Mouse (Mus musculus) cerebellum, postnatal 25 days (tissue): ENCODE data around the gene Skp2.
"Not testable (repeated sequence)": the region's sequence is repeated elsewhere in the genome, so short reads cannot be mapped to it uniquely, and the experiment has no call there.

ENCODE experiments used
- DNase-seq, 2 experiments: peaks; one replicate each; pipeline ENCODE4 v3.0.0; 2021; ENCODE audit warnings: mixed read lengths in 2 of 2

Skp2 gene

DNA sequence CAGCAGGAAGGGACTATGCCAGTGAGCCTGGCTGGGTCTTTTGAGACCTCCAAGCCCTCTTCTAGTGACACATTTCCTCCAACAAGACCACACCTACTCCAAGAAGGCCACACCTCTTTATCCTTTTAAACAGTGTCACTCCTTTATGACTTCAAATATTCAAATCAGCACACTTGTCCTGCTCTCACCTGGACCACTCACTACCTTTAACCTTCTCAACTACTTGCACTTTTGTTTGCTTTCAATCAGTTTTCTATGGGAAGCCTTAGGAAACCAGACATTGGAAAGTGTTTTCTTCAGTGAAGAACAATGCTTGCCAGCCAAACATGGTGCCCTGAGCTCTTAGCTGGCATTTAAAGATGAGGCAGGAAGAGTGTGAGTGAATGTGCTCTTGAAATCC, at the start of gene Skp2:
TSS of gene Skp2 (minus strand) at position 101 of the 400 bp plus-strand sequence.
- no peak for DNase-seq

GRCm38 (mm10) chr15:9198421-9198820, 43.2 kb upstream of the Skp2 start:
- no peak for DNase-seq

DNA sequence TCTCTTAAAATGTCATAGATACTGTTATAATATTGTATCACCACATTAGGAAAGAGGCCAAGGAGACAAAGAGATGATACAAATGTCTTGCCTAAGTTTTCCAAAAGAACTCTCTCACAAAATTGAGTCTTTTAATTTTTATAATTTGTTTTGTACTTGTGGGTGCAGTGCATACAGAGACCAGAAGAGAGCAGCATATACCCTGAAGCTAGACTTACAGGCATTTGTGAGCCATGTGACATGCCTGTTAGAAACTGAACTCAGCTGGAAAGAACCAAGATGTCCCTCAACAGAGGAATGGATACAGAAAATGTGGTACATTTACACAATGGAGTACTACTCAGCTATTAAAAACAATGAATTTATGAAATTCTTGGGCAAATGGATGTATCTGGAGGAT, 37.5 kb upstream of the Skp2 start:
- not testable (repeated sequence) for DNase-seq

GRCm38 (mm10) chr15:9189796-9190195, 34.6 kb upstream of the Skp2 start:
- no peak for DNase-seq

- no peak for DNase-seq
Observed at GRCm38 (mm10) chr15:9183995-9184394, 28.8 kb upstream of the Skp2 start.

DNA sequence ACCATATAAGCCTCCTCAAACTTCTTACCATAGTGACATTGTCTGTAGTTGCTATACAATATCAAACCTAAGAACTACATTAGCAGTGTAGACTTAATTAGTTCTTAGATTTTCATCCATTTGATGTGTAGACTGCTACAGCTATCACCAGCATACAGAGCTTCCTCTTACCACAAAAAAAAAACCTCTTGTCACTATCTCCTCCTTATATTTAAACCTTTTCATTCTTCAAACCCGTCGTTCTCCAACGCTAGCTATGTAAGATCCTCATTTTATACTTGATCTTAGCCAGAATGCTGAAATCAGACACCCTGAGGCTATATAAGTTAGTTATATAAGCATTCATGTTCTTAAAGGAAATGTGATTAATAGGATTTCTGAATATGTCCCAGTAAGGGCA, 21.8 kb upstream of the Skp2 start:
- DNase-seq: no peak

- no peak for DNase-seq
Observed at GRCm38 (mm10) chr15:9164125-9164524, 8.9 kb upstream of the Skp2 start.

- DNase-seq: no peak
Observed at GRCm38 (mm10) chr15:9162557-9163070, 7.4 kb upstream of the Skp2 start.

DNA sequence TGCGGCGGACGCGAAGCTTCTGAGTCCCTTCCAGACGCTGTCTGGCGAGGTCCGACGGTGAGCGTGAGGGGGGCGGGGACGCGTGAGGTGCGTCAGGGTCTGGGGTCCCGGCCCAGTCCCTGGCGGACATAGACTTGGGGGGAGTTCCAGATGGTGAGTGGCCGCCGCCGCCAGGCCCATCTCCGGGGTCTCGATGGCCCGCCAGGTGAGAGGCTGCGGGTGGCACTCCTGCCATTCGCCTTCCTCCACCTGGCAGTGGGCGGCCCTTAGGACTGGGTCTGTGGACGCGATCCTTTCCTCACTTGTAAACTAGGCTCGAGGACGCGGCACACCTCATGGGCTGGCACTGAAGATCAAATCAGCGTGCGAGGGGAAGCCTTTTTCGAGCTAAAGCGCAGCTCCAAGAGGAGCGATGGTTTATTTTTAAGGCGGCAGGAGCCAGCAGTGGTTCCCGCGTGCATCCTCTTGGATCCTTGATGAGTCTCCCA, 14.5 kb downstream of the Skp2 start:
- DNase-seq: no peak

DNA sequence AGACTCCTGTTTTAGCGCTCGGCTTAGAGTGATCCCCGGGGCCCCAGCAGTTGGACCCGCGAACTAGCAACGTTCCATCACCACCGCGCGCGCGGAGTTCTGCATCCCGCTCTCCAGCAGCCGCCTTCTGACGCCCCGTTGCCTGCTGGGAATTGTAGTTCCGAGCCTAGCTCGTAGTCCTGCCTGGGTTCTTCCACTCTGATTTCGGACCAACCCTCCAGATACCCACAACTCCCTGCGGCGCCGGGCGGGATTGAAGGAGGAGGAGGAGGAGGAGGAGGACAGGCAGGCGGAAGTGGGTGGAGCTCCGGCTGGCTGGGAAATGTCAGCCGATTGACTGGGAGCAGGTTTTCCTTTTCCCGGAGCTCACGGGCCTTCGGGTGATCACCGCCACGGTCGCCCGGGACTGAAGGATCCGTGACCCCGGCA, 15.0 kb downstream of the Skp2 start, which contains the start of gene Lmbrd2:
TSS of gene Lmbrd2 (plus strand) at position 299 of the 429 bp plus-strand sequence.
- DNase-seq: peak; percentile 96 to 98

DNA sequence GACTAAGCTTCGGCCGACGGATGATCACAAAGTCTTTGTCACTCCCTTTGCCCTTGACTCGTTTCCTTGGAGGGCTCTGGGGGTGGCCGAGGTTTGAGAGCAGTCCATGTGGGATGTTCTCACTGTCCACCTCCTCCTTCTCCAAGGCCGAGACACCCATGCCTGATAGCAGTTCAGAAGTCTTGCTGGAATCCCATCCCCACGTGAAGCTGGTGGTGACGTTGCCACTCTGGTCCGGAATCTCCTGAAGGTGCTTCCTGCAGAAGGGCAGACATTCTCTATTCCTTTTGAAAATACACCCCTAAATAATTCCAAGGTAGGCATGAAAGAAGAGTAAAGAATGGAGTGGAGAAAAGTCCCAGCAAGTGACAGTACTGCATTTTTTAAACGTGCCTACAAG, 15.8 kb downstream of the Skp2 start:
- DNase-seq: no peak

- no peak for DNase-seq
Observed at GRCm38 (mm10) chr15:9134891-9135507, 20.2 kb downstream of the Skp2 start.

GRCm38 (mm10) chr15:9132693-9133443, 22.4 kb downstream of the Skp2 start:
- peak; percentile 49 to 65 for DNase-seq

DNA sequence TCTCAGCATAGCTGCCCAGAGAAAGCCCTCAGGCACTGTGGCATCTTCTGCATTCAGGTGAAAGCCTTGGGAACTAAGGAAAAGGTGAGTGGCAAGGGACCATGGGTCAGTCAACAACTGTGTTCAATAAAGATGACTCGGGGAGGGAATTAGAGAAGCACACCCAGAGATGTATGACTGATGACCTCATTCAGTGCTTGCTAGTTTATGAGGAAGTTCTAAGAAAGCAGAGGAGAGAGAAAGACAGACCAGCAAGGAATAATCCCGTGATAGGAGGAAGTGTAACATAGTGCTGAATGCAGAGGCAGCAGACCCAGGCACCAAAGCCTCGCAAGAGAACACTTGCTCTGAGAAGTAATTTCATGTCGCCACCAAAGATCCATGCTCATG, 23.7 kb downstream of the Skp2 start:
- DNase-seq: no peak

GRCm38 (mm10) chr15:9130772-9131498, 24.3 kb downstream of the Skp2 start:
- DNase-seq: no peak

GRCm38 (mm10) chr15:9127051-9127791, 28.0 kb downstream of the Skp2 start:
- DNase-seq: no peak

GRCm38 (mm10) chr15:9124856-9125255, 30.4 kb downstream of the Skp2 start:
- DNase-seq: no peak

GRCm38 (mm10) chr15:9122989-9123388, 32.2 kb downstream of the Skp2 start:
- DNase-seq: no peak

DNA sequence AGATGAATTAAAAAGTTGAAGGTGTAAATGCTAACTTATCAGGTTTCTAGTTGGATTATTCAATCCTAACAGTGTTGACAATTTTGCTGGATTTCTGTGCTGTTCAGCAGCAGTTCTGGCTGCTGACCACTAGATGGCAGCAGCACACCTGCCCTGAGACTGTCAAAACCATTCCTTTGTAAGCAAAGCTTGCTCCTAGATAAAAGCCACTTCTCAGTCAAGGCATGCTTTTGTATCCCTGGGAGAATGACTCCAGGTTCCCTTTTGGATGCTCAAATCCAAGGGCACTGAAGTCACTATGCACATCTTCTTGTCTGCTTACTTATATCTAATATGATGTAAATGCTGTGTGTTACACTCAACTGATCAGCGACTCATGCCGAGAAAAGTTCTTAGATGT, 35.1 kb downstream of the Skp2 start:
- peak; percentile 50 to 61 for DNase-seq

GRCm38 (mm10) chr15:9118852-9119251, 36.4 kb downstream of the Skp2 start:
- DNase-seq: no peak

- no peak for DNase-seq
Observed at GRCm38 (mm10) chr15:9114599-9114998, 40.6 kb downstream of the Skp2 start.

DNA sequence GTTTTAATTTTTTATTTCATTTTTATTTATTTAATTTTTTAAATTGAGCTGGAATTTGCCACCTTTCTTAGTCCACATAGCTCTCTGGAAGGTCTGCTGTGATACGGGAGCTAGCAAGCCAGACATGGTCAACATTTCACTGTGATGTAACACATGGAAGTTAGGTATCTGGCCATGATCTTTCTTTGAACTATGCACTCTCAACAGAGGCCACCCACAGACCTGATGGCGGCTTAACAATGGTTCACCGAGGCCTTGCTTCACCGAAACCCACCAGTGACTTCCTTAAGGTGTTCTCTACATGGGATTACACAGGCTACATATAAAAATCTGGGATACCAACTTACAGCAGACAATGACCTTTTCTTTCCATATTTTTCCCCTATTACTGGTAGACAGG, 41.1 kb downstream of the Skp2 start:
- no peak for DNase-seq

GRCm38 (mm10) chr15:9113556-9113955, 41.7 kb downstream of the Skp2 start:
- DNase-seq: no peak
